Mouse (Mus musculus) lung, postnatal 0 days (tissue): ENCODE measurements at regions not wholly inside any gene's neighbourhood (a gene's known extent, or its start where the extent isn't known, plus 50 kb on each side); places are given as distances from the start of the nearest gene placed in this dataset.

Experiments used
- ATAC-seq: fragments of 200-750 bp; cut with Nextera tagmentation; 2 replicates; pipeline ENCODE4 v1.8.0; 2017; ENCODE audit warnings: moderate library complexity
- DNase-seq: peaks from one replicate; pipeline ENCODE4 v3.0.0-alpha.2; 2016; ENCODE audit warnings: low spot score
- H3K27ac ChIP-seq: fragments of 300-500 bp; sonication (generic); 2 replicates; pipeline ENCODE4 v1.5.1; 2014; ENCODE audit warnings: antibody characterized with exemption, mild to moderate bottlenecking, low read length, mixed read lengths
- H3K27me3 ChIP-seq: fragments of 300-500 bp; sonication (generic); replicated peaks from 2 replicates; pipeline ENCODE4 v1.6.1; 2014; ENCODE audit warnings: low read length, mixed read lengths; ENCODE audit not compliant: insufficient read depth
- H3K36me3 ChIP-seq: fragments of 300-500 bp; sonication (generic); 2 replicates; pipeline ENCODE4 v1.6.1; 2014; ENCODE audit warnings: low read length, mixed read lengths; ENCODE audit not compliant: insufficient read depth
- H3K4me1 ChIP-seq: fragments of 300-500 bp; sonication (generic); 2 replicates; pipeline ENCODE4 v1.6.1; 2014; ENCODE audit warnings: antibody characterized with exemption, low read depth, low read length, mixed read lengths; ENCODE audit not compliant: insufficient read depth
- H3K4me2 ChIP-seq: fragments of 300-500 bp; sonication (generic); replicated peaks from 2 replicates; pipeline ENCODE4 v1.6.1; 2014; ENCODE audit warnings: low read depth, mild to moderate bottlenecking, low read length, moderate library complexity, mixed read lengths
- H3K4me3 ChIP-seq: fragments of 300-500 bp; sonication (generic); 2 replicates; pipeline ENCODE4 v1.5.1; 2014; ENCODE audit warnings: low read depth, low read length
- H3K9ac ChIP-seq: fragments of 300-500 bp; sonication (generic); replicated peaks from 2 replicates; pipeline ENCODE4 v1.6.1; 2014; ENCODE audit warnings: low read depth, mild to moderate bottlenecking
- H3K9me3 ChIP-seq: fragments of 300-500 bp; sonication (generic); 2 replicates; pipeline ENCODE4 v1.6.1; 2016; ENCODE audit warnings: low read length, mixed read lengths
- CTCF ChIP-seq: IDR thresholded peaks from 2 replicates; pipeline ENCODE4 v1.5.1; 2016; ENCODE audit warnings: antibody characterized with exemption, mild to moderate bottlenecking
- EP300 ChIP-seq: IDR thresholded peaks from 2 replicates; pipeline ENCODE4 v1.6.1; 2016; ENCODE audit warnings: antibody characterized with exemption, mild to moderate bottlenecking, control low read depth
- WGBS: fragments of 180-500 bp; shearing (Covaris S2); extraction: QIAGEN DNeasy Blood & Tissue Kit; methylation state at CpG from one replicate; pipeline ENCODE4 v1.1.7; 2014; 5-methylcytosine and 5-hydroxymethylcytosine counted together

DNA sequence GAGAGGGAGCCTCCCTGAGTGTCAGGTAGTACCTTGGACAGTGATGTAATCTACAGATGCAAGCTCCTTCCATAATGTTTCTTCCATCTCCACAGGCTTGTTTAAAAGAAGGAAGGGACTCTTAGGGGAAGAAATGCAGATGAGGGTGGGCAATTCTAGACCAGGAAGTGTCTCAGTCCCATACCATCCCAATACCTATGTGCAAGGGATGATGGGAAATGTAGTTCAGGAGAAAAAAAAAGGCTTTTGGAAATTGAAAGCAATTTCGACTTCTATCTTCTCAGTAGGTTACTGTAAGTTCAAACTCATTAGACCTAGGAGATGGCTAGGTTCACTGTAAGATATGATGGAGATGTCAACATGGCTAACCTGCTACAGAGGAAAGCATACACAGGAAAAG, 68.3 kb downstream of the Cd83 start:
- no peak overlapping the region for H3K27ac ChIP-seq
- no peak for DNase-seq

GRCm38 (mm10) chr13:43854973-43855372, 70.4 kb downstream of the Cd83 start:
- DNase-seq, result no peak
- Histone ChIP-seq H3K4me2 (no peak overlapping the region), H3K27ac (no peak overlapping the region), H3K9ac (no peak overlapping the region), H3K27me3 (no peaks in the 10 kb centered on the region), H3K36me3 (no peaks in the 10 kb centered on the region), H3K4me1 (no peaks in the 10 kb centered on the region), H3K9me3 (no peaks in the 10 kb centered on the region), H3K4me3 (no peak overlapping the region)
- 94% methylated on average over 2 of the region's 2 CpGs for WGBS
- TF ChIP-seq CTCF (no peak), EP300 (no peak)
- ATAC-seq, result no peak

More for the DNA sequence above, 68.3 kb downstream of the Cd83 start:
- no peaks in the 10 kb centered on the region for H3K9me3 ChIP-seq
- TF ChIP-seq CTCF (no peak), EP300 (no peak)
- no peaks in the 10 kb centered on the region for H3K27me3 ChIP-seq
- no peak overlapping the region for H3K4me2 ChIP-seq
- ATAC-seq, result no peak
- no peak overlapping the region for H3K9ac ChIP-seq
- H3K4me1 ChIP-seq, result no peaks in the 10 kb centered on the region
- WGBS, result 69% methylated on average over 1 of the region's 1 CpGs
- H3K36me3 ChIP-seq, result no peaks in the 10 kb centered on the region
- no peak overlapping the region for H3K4me3 ChIP-seq

DNA sequence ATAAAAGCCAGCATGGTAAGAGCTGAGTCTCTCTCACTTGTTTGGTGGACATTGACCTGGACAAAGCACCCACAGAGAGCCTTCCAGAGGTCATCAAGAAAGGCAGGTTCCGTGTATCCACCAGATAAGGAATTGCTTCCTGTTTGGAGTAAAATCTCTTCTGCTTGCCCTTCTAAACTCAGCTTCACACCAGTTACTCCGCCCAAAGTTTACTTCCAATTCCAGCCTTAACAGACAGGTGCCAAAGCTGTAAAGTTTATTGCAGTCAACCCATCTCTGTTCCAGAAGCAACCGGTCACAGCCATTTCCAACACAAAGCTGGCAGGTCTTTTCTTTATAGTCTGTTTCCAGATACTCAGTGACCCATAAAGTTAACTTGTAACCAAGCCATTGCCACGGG, 76.4 kb downstream of the Cd83 start:
- H3K9ac ChIP-seq, result no peak overlapping the region
- no peak overlapping the region for H3K4me2 ChIP-seq
- ATAC-seq (no peak), DNase-seq (no peak)
- no peak overlapping the region for H3K4me3 ChIP-seq
- 0 out of 2 replicates have a peak, but pooled peaks cover 6% of the 10 kb centered on the region for H3K4me1 ChIP-seq
- 51% methylated on average over 4 of the region's 4 CpGs for WGBS
- no peak overlapping the region for H3K27ac ChIP-seq
- TF ChIP-seq CTCF, result no peak
- no peak for TF ChIP-seq EP300
- H3K9me3 ChIP-seq, result no peaks in the 10 kb centered on the region
- H3K27me3 ChIP-seq, result no peaks in the 10 kb centered on the region
- no peaks in the 10 kb centered on the region for H3K36me3 ChIP-seq

DNA sequence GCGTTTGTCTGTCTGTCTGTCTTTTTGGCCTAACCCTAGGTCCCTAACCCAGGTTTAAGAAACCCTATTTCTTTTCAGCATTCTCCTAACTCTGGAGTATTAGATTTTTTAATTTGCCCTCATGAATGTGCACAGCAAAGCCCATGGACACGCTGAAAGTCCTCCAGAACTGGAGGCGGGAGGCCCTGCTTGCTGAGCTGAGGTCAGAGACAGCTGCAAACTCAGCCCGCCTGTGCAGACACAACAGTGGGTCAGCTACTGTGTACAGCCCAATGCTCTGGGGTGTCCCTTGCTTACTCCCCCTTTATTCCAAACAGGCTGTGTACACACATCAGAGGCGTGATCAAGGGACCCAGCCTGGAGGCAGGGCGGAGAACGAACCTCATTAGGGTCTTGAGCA, 76.8 kb downstream of the Cd83 start:
- TF ChIP-seq EP300 (no peak), CTCF (no peak)
- Histone ChIP-seq H3K27ac (no peak overlapping the region), H3K9ac (no peak overlapping the region), H3K4me2 (no peak overlapping the region), H3K4me1 (0 out of 2 replicates have a peak, but pooled peaks cover 6% of the 10 kb centered on the region), H3K36me3 (no peaks in the 10 kb centered on the region), H3K4me3 (no peak overlapping the region), H3K9me3 (no peaks in the 10 kb centered on the region), H3K27me3 (no peaks in the 10 kb centered on the region)
- 69% methylated on average over 7 of the region's 7 CpGs for WGBS
- ATAC-seq (no peak), DNase-seq (no peak)

DNA sequence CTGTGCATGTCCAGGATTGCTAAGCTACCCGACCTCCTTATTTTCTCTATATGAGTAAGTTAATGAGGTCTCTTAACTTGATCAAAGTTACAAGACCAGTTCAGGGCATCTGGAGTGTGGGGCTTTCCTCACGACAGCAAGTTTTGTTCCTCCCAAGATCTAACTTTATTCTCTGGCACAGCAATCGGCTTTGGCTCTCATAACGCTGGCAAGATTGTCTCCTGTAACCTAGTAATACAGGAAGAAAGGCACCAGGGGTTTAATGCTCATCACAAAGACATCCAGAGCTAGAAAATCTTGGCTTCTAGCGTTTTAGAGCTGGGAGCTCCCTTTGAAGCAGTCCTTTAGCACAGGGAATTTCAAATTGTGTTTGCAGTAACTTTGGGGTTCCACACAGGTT, 77.5 kb downstream of the Cd83 start:
- H3K4me1 ChIP-seq, result 0 out of 2 replicates have a peak, but pooled peaks cover 6% of the 10 kb centered on the region
- H3K4me3 ChIP-seq, result no peak overlapping the region
- WGBS, result 68% methylated on average over 5 of the region's 5 CpGs
- no peaks in the 10 kb centered on the region for H3K36me3 ChIP-seq
- H3K9ac ChIP-seq, result no peak overlapping the region
- DNase-seq, result no peak
- no peaks in the 10 kb centered on the region for H3K9me3 ChIP-seq
- TF ChIP-seq EP300 (no peak), CTCF (no peak)
- H3K27me3 ChIP-seq, result no peaks in the 10 kb centered on the region
- no peak overlapping the region for H3K4me2 ChIP-seq
- no peak for ATAC-seq
- no peak overlapping the region for H3K27ac ChIP-seq

DNA sequence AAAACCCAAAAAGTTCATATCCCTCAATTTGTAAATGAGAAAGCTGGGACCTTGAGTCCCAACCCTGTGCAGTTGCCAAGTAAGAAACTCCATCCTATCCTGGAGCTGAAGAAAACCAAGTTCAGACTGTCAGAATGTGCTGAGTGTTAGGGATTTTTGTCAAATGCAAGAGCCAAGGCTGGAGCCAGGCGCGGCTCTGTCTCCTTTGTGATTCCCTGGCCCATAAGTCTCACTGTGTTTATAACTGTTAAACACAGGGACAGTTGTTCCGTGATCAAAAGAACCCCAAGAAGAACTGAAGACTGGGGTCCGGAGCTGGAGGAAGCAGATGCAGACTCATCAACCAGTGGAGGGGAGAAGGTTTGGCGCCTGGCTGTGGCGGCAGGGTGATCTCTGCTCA, 78.0 kb downstream of the Cd83 start:
- Histone ChIP-seq H3K4me1 (0 out of 2 replicates have a peak, but pooled peaks cover 6% of the 10 kb centered on the region), H3K36me3 (no peaks in the 10 kb centered on the region), H3K27me3 (no peaks in the 10 kb centered on the region), H3K9ac (no peak overlapping the region), H3K27ac (no peak overlapping the region), H3K4me3 (no peak overlapping the region), H3K9me3 (no peaks in the 10 kb centered on the region), H3K4me2 (no peak overlapping the region)
- DNase-seq (no peak), ATAC-seq (no peak)
- TF ChIP-seq EP300, result no peak
- TF ChIP-seq CTCF, result no peak
- 50% methylated on average over 6 of the region's 6 CpGs for WGBS

DNA sequence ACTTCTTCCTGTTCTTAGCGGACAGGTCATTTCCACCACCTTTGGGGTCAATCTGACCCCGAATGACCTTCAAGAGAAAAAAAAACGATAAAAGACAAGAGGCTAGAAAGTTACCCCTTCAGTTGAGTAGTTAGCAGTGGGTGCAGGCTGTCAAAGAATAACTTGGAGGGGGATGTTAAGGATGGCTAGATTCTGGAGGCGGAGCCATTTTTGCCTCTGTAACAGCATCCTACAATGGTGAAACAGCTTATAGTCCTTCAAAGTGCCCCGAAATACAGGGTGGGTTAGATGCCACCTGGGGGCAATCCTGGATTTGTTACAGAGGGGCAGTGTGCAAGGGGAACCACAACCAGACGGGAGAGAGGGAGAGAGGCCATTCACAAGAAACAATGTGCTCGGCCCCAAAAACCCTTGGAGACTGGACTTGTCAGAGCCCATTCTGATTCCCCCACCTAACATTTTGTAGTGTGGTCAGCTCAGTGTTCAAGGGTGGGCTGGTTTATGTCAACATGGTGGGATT, 79.1 kb downstream of the Cd83 start:
- Histone ChIP-seq H3K4me2 (no peak overlapping the region), H3K9me3 (no peaks in the 10 kb centered on the region), H3K27ac (no peak overlapping the region), H3K4me3 (no peak overlapping the region), H3K9ac (no peak overlapping the region; the same call in 1 of the 2 replicates), H3K27me3 (no peaks in the 10 kb centered on the region), H3K36me3 (no peaks in the 10 kb centered on the region), H3K4me1 (0 out of 2 replicates have a peak, but pooled peaks cover 6% of the 10 kb centered on the region)
- DNase-seq (no peak), ATAC-seq (no peak)
- TF ChIP-seq EP300, result no peak
- TF ChIP-seq CTCF, result no peak
- 90% methylated on average over 7 of the region's 7 CpGs for WGBS
